Mouse (Mus musculus): Measurements from ENCODE around the gene Zscan12. TPM values are rescaled to one million over a fixed set of nuclear protein-coding genes. Genes with fewer than 3 reads are reported as not detected.

Zscan12 gene
- total RNA-seq, 4 experiments from 2014 or later, result 7.7 to 10.5 (median 8.5) TPM

DNA sequence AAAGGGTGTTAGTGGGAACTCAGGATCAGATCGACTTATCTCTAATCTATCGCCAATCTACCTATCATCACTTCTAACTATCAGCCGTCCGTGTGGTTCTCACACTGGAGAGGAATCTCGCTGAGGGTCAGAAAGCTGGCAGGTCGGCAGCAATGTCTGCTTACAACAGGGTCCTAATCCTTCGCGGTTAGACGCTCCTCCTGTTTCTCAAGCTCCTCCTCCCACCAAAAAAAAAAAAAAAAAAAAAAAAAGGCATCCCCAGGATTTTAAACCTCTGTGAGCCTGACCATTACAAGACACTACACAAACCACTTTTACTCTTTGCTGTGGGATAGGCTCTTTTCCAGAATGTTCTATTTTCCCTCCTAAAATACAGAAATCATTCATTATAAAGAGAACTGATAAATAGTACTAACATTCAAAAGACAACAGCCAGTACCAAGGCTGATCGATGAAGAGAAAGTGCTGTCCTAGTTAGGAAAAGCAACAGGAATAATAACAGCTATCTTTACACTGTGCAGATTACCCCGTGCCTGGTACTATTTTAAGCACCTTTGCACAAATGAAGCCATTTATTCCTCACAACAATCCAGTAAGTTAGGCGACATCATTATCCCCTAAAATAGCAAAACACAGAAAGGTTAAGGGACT lies 39.1 kb downstream of the Zscan12 start:
- DNase-seq (ENCODE audit: low spot score in 2 of 2), result no peak

DNA sequence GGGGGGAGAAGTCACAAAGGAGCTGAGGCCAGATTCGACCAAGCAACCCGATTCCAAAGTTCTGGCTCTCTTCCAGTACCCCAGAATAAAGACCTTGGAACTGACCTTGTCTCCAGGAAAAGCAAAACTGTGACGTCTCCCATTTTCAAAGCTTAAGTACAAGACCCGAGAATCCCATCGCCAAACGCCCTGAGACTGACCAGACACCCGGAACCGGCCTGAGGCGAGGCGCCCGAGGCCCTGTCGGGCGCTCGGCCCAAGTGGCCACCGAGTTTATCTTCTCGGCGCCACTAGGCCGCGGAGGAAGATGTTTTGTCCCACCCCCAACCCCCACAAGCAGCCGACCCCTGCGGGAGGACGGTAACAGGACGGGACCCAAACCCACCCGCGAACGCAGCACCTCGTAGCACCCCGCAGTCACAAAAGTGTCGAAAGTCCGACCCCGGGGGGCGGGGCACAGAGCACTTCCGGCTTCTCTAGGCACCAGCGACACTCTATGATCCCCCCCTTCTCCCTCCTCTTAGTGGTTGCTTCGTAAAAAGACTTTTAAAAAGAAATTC lies 39.7 kb downstream of the Zscan12 start, which contains the start of gene Zkscan3:
Gene Zkscan3 (minus strand): TSS at position 469 of the 560 bp plus-strand sequence.
- peak; percentile 74 for DNase-seq (ENCODE audit: low spot score in 2 of 2)

DNA sequence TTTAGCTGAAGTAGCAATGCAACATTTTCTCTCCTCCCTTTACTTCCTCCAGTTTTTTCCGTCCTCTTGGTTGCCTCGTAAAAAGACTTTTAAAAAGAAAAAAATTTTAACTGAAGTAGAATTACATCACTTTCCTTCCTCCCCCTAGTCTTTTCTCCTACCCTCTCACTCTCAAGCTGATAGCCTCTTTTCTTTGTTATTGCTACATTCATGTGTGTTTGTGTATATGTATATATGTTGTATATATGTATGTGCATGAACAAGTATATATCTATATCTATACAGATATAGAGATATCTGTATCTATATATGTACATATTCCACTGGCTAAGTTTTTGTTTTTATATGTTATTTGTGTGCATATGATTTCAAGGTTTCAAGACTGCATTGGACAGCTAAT lies 40.2 kb downstream of the Zscan12 start:
- no peak for DNase-seq (ENCODE audit: low spot score in 2 of 2)

DNA sequence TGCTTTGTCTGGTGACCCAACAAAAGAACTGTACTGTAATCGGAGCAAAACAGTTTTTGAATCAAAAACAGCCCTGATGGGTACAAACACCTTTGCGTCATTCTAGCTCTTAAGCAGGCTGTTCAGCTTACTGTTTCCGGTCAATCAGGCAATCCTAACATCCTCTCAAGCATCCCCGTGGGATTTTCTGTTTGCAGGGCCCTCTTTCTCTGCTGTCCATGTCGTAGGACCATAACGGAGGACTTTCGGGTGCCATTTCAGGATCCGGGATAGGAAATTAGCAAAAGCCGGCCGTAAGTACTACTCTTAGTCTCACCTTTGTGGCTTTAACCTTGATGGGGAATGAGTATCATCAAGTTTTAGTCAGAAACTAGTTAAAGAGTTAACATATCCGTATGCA lies 44.7 kb downstream of the Zscan12 start:
- no peak for DNase-seq (ENCODE audit: low spot score in 2 of 2)

DNA sequence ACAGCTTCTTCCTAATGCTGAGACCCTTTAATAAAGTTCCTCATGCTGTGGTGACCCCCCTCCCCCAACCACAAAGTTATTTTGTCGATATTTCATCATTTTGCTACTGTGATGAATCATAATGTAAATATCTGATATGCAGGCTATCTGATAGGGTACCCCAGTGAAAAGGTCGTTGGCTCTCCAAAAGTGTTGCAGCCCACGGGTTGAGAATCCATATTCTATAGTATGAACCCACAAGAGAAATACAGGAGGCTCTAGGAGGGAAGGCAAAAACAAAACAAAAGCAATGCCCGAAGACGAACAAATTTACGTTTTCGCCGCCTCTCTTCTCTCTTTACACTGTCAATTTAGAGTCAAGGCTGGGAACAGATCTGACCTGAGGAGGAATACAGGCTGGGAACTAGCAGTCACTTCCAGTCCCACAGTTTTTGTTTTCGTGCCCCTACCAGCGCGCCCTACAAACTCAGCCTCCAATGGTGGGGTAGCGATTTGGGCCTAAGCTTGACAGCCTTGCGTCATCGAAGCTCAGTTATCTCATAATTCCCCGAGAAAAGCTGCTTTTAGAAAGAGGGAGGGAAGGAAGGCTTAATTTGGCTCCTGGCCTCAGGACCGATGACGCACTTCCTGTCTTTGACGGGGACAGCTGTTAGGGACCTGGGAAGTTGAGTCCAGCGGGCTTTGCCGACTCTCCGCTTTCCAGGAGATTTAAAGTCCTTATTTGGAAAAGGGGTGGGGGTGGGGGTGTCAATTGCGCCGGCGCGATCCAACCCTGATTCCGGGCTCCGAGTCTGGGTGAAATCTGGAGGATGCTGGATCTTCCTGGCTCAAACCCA lies 45.6 kb downstream of the Zscan12 start:
- peak; percentile 65 to 76 for DNase-seq (ENCODE audit: low spot score in 2 of 2)

DNA sequence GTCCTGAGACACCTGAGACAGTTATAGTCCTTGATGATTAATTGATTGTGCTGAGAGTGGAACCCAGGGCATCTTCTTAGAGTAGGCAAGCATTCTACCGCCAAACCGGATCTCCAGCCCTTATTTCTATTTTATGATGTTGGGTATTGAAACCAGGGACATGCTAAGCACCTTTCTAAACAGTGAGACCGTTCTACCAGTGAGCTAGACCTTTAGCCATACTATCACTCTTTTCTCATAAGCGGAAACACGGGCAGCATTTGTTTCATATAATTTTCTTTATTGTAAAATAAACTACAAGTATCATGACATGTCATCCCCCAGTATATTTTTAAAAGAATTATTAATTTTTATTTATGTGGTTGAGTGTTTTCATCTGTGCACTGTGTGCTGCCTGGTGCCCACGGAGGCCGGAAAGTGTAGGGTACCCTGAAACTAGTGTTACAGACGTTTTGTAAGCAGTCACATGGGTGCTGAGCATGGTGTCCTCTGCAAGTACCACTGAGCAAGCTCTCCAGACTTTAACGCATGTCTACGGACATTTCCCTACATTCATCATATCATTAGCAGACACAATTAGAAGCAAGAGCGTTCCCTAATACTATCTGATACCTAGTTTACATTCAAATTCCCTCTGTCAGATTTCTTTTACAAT lies 46.3 kb downstream of the Zscan12 start:
- DNase-seq (ENCODE audit: low spot score in 2 of 2), result no peak

DNA sequence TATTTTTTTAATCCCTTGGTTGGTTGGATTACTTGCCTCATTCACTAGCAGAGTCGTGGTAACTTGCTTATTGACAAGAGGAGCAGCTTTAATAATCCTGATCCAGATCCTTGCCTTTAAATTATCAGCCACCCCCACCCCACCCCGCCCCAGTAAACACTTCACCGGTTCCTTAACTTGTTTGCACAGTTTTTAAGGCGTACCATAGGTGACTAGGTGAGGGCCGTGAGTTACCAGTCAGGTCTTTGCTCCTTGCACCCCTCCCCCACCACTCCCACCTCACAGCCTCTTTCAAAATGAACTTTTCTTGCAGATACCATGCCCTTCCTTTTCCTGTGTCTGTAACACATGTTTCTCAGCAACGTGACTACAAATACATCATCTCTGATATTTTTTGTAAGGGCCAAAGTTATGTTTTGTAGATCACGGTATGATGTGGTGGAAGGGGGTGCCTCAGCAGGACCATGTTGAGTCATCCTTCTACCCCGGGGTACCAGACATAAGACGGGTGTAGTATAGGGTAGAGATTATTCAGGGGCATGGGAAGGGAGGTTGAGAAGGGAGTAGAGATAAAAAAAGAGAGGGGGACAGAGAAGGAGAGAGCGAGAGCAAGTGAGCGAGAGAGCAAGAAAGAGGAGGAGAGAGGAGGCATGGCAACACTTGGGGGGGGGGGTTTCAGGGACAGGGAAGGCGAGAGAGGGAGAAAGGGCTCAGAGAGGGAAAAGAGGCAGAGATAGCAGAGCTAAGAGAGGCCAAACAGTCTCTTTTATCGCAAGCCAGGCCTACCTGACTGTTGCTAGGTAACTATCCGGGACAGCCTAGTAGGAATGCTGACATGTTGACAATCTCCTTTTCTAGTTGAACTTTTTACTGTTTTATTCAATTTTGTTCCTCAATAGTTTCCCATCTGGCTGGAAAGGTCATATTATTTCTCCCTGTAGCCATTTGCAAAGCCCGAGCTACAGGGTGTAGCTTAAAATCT lies 51.9 kb downstream of the Zscan12 start:
- DNase-seq (ENCODE audit: low spot score in 2 of 2), result no peak

DNA sequence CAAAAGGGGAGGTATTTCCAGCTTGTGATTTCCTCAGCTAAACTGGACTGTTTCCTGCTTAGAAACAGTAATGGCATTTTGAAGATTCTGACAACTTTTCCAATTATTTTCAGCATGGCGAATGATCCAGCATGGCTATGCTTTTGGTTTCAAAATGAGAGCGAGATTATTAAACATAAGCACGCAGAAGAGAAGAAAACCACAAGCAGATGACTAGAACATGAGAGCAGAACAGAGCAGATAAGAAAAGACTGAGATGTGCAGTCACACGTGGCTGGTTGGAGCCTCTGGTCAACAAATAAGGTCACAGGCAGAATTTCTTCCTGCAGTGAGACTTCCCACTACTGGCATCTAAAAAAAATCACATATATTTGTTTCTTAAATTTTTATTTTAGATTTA lies 52.6 kb downstream of the Zscan12 start:
- DNase-seq (ENCODE audit: low spot score in 2 of 2), result no peak

DNA sequence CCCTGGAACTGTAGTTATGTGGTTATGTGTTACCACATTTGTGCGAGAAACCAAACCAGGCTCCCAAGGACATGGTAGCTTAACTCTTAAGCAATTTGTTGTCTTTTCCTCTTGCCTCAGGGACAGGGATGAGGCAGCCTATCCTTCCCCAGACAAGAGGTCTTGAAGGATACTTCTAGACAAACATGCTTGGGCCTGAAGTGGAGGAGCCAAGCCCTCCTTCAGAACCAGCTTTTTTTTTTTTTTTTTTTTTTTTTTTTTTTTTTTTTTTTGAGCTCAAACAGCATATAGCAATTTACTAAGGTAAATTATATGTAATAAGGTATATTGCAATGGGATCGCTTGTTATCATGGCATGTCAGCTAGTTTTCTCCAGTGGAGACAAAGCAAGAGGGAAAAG lies 53.1 kb downstream of the Zscan12 start:
- DNase-seq (ENCODE audit: low spot score in 2 of 2), result no peak

DNA sequence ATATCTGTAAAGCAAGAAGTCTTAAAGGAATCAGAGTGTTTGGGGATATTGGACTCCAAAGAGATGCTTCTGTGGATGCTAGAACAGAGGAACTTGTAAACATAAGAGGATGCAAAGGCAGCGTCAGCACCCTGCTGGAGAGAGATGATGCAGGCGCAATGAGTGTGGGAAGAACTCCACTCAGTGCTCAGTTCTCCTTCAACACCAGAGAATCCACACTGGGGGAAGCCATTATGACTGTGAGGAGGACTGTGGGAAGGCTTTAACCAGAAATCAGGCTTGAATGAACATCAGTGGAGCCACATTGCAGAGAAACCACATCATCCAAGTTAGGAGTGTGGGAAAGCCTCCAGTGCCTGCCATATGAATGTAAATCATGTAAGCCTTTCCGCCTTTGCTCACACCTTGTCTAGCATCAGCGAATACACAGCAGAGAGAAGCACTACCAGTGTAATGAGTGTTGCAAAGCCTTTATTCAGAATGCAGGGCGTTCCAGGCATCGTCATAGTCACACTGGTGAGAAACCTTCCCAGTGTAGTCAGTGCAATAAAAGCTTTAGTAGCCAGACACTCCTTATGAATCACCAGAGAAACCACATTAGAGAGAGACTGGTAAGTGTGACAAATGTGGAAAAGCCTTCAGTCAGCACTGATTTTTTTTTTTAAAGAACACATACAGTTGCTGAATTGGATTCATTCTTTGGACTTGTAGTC lies 54.8 kb downstream of the Zscan12 start:
- DNase-seq (ENCODE audit: low spot score in 2 of 2), result no peak

DNA sequence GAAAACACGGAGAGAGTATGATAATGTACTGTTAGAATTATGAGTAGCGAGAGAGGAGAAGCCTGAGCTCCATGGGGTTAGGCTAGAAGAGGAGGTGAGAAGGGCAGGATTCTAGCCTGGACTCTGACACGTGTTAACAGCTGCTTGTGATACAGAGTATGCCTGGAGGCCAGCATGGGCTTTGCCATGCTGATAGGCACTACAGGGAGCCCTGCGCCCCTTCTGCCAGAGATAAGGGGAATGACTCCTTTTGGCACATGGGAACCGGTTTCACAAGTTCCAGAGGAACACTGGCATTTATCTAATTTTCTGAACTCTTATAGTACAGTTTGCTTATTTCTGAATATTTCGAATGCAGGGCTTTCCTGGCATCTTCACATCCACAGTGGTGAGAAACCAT lies 56.2 kb downstream of the Zscan12 start:
- DNase-seq (ENCODE audit: low spot score in 2 of 2), result no peak

Small RNA genes within 50 kb of the gene (microRNA-seq; reads per million reads assigned to microRNA genes)
- gene Mir6942, result not detected

Other genes starting within 250 kb of the Zscan12 start
- gene Olfr263, start 233.2 kb upstream of the Zscan12 start, total RNA-seq (2022), result not detected
- not detected for gene Olfr1368, start 217.0 kb upstream of the Zscan12 start, total RNA-seq (2022)
- gene Trim27, start 183.4 kb upstream of the Zscan12 start, total RNA-seq (2022), result 10 to 100 TPM; 22.7 to 27.5 (median 25.3) TPM
- gene Gpx5, start 70.1 kb upstream of the Zscan12 start, total RNA-seq (2022), result not detected
- gene Gpx6, start 50.7 kb upstream of the Zscan12 start, total RNA-seq (2022), result not detected
- gene Olfr1367, start 15.9 kb upstream of the Zscan12 start, total RNA-seq (2022), result not detected
- 10 to 100 TPM; 11.5 to 13.3 (median 12.1) TPM for gene Zkscan3, start 39.9 kb downstream of the Zscan12 start, total RNA-seq (2022)
- under 1 TPM in 3 of 4 experiments, not detected in 1; 0.36 to 0.53 (median 0.46) TPM for gene Pgbd1, start 78.2 kb downstream of the Zscan12 start, total RNA-seq (2022)
- 10 to 100 TPM; 12.9 to 15.9 (median 14.5) TPM for gene Zscan26, start 90.9 kb downstream of the Zscan12 start, total RNA-seq (2022)
- under 1 TPM in 3 of 4 experiments, not detected in 1; 0.19 to 0.22 (median 0.20) TPM for gene Nkapl, start 105.7 kb downstream of the Zscan12 start, total RNA-seq (2022)
- 1 to 10 TPM in 1 of 4 experiments, under 1 TPM in 3; 0.27 to 1.1 (median 0.43) TPM for gene Zkscan4, start 116.1 kb downstream of the Zscan12 start, total RNA-seq (2022)
- gene Gm10065, start 116.6 kb downstream of the Zscan12 start, total RNA-seq (2022), result not detected
- 10 to 100 TPM; 20.3 to 26.8 (median 22.2) TPM for gene AK157302, start 132.4 kb downstream of the Zscan12 start, total RNA-seq (2022)
- 100 to 1,000 TPM in 1 of 4 experiments, 10 to 100 TPM in 3; 74.4 to 112 (median 87.3) TPM for gene Gm11273, start 138.6 kb downstream of the Zscan12 start, total RNA-seq (2022)
- gene Zkscan8, start 168.3 kb downstream of the Zscan12 start, total RNA-seq (2022), result 1 to 10 TPM; 4.6 to 9.3 (median 7.2) TPM
- gene Olfr1366, start 180.0 kb downstream of the Zscan12 start, total RNA-seq (2022), result not detected
- gene Olfr1535, start 197.1 kb downstream of the Zscan12 start, total RNA-seq (2022), result not detected
- not detected for gene Olfr1364, start 218.9 kb downstream of the Zscan12 start, total RNA-seq (2022)